Mouse (Mus musculus) R1 (cell line): ENCODE data around the gene Hist1h1b.
A peak's percentile ranks its signal among the peaks of the same experiment; 100 is the strongest.
"Not testable (repeated sequence)": the region's sequence is repeated elsewhere in the genome, so short reads cannot be mapped to it uniquely, and the experiment has no call there.

Experiments used
- DNase-seq: peaks from one replicate; pipeline ENCODE4 v3.0.0-alpha.2; 2018; ENCODE audit warnings: low read depth, low spot score

Hist1h1b gene

GRCm38 (mm10) chr13:21779767-21780731 lies at the start of gene Hist1h1b:
TSS of gene Hist1h1b (minus strand) at chr13:21780625.
- DNase-seq = peak; percentile 87

GRCm38 (mm10) chr13:21828511-21828910 lies 48.1 kb upstream of the Hist1h1b start:
- peak; percentile 82 for DNase-seq

GRCm38 (mm10) chr13:21820082-21820890 lies 39.9 kb upstream of the Hist1h1b start:
- DNase-seq = not testable (repeated sequence)

GRCm38 (mm10) chr13:21812092-21812491 lies 31.7 kb upstream of the Hist1h1b start:
- DNase-seq = not testable (repeated sequence)

- DNase-seq = not testable (repeated sequence)
Observed at GRCm38 (mm10) chr13:21811539-21811938, 31.1 kb upstream of the Hist1h1b start, which contains the start of gene Hist1h4m. TSS of gene Hist1h4m (plus strand) at chr13:21811746.

- not testable (repeated sequence) for DNase-seq
Observed at GRCm38 (mm10) chr13:21811074-21811473, 30.6 kb upstream of the Hist1h1b start.

GRCm38 (mm10) chr13:21810073-21810472 lies 29.6 kb upstream of the Hist1h1b start, which contains the start of the genes Hist1h2bq and Hist1h2ao:
TSS of gene Hist1h2bq (minus strand) at chr13:21810197.
TSS of gene Hist1h2ao (plus strand) at chr13:21810465.
- not testable (repeated sequence) for DNase-seq

- not testable (repeated sequence) for DNase-seq
Observed at GRCm38 (mm10) chr13:21803058-21803457, 22.6 kb upstream of the Hist1h1b start.

GRCm38 (mm10) chr13:21797163-21797562 lies 16.7 kb upstream of the Hist1h1b start:
- DNase-seq = not testable (repeated sequence)

- peak; percentile 71 for DNase-seq
Observed at GRCm38 (mm10) chr13:21795584-21795983, 15.2 kb upstream of the Hist1h1b start.

- peak; percentile 93 for DNase-seq
Observed at GRCm38 (mm10) chr13:21790601-21791283, 10.3 kb upstream of the Hist1h1b start.

GRCm38 (mm10) chr13:21789925-21790324 lies 9.5 kb upstream of the Hist1h1b start:
- DNase-seq = peak; percentile 42

- DNase-seq = peak; percentile 70
Observed at GRCm38 (mm10) chr13:21787760-21788593, 7.6 kb upstream of the Hist1h1b start.

GRCm38 (mm10) chr13:21786899-21787629 lies 6.6 kb upstream of the Hist1h1b start, which contains the start of the genes Hist1h2an and Hist1h2bp:
TSS of gene Hist1h2an (minus strand) at chr13:21787218.
TSS of gene Hist1h2bp (plus strand) at chr13:21787461.
- DNase-seq = peak; percentile 99

GRCm38 (mm10) chr13:21786189-21786898 lies 5.9 kb upstream of the Hist1h1b start:
- peak; percentile 72 for DNase-seq

- no peak for DNase-seq
Observed at GRCm38 (mm10) chr13:21784311-21784710, 3.9 kb upstream of the Hist1h1b start.

GRCm38 (mm10) chr13:21783734-21784161 lies 3.3 kb upstream of the Hist1h1b start:
- DNase-seq = peak; percentile 82

GRCm38 (mm10) chr13:21783255-21783617 lies 2.8 kb upstream of the Hist1h1b start, which contains the start of gene Hist1h3i:
TSS of gene Hist1h3i (minus strand) at chr13:21783370.
- peak; percentile 93 for DNase-seq
